Mouse (Mus musculus) gastrocnemius, postnatal 36 days (tissue): ENCODE measurements at regions not wholly inside any gene's neighbourhood (a gene's known extent, or its start where the extent isn't known, plus 50 kb on each side); places are given as distances from the start of the nearest gene placed in this dataset.

Experiments used
- DNase-seq, 2 experiments: peaks; one replicate each; pipeline ENCODE4 v3.0.0; 2022
- intact Hi-C: fragments of 180-260 bp; cut with DNase I; formaldehyde crosslinking; loops from one replicate; pipeline ENCODE4 v1.15.1; 2025

GRCm38 (mm10) chr13:57291737-57292490 lies 396.1 kb upstream of the Trpc7 start:
- DNase-seq, result no peak
- intact Hi-C loops, result no loop called here

DNA sequence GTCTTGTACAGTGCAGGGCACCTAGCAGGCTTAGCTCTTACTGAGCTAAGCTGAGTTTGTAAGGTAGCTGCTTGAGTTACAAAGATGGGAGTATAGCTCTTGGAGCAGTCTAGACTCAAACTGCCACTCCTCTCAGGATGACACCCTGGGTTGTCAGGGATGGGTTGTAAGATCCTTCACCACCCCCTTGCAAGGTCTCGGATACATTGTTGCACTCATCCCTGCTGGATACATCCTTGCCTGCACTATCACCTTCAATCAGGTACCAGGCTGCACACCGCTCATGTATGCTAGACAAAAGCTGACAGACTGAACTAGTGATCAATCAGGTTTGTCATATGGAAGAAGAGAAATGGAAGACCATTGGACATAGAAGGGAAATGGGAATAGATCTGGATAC lies 390.4 kb upstream of the Trpc7 start:
- no peak for DNase-seq
- intact Hi-C loops, result no loop called here

GRCm38 (mm10) chr13:57282816-57283215 lies 387.0 kb upstream of the Trpc7 start:
- intact Hi-C loops, result no loop called here
- no peak for DNase-seq

DNA sequence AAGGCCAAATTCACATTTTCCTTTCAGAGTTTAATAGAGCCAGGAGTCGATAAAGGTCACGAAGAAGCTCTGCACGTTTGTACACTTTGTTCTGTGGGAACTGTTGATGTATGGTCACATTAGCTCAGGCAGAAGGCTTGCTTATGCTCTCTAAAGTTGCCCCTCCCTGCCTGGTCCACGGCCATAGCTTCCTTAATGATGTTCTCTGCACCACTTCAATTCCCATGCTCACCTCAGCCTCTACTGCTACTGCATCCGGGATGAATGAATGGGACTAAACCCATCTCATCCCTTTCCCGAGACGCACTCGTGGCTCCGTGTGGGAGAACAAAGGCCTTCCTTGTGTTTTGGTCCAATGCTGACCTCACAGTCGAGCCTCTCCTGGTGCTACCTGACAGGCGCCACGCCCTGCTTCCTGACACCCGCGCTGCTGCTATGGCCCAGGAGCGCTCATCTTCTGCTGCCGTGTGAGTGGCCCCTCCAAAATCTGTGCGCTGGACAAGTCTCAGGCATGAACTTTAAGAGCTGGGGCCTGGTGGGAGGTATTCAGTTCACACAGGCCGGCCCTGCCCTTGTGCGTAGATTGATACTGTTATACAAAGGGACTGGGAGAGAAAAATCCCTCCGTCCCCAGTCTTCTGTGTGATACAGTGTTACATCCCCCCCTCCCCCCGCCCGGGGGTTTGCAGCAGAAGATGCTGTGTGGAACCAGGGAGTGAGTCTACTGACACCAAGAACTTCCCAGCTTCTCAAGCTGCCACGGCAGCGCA lies 386.3 kb upstream of the Trpc7 start:
- DNase-seq, result no peak
- intact Hi-C loops, result no loop called here

- DNase-seq, result no peak
- intact Hi-C loops, result no loop called here
Measured at GRCm38 (mm10) chr13:57281504-57281903, 385.7 kb upstream of the Trpc7 start.

GRCm38 (mm10) chr13:57278580-57278979 lies 382.8 kb upstream of the Trpc7 start:
- intact Hi-C loops, result no loop called here

GRCm38 (mm10) chr13:57277076-57277475 lies 381.3 kb upstream of the Trpc7 start:
- no peak for DNase-seq
- intact Hi-C loops, result no loop called here

More at GRCm38 (mm10) chr13:57278580-57278979, 382.8 kb upstream of the Trpc7 start:
- no peak for DNase-seq

- no peak for DNase-seq
- intact Hi-C loops, result no loop called here
Measured at GRCm38 (mm10) chr13:57275871-57276270, 380.1 kb upstream of the Trpc7 start.

GRCm38 (mm10) chr13:57273593-57273992 lies 377.8 kb upstream of the Trpc7 start:
- DNase-seq, result no peak
- intact Hi-C loops, result no loop called here

- intact Hi-C loops, result loop anchor here (10.0 kb wide), 1 partner anchor 795 kb away; no protein-coding TSS in a partner anchor
- DNase-seq, result no peak
Measured at GRCm38 (mm10) chr13:57269614-57270013, 373.8 kb upstream of the Trpc7 start.

DNA sequence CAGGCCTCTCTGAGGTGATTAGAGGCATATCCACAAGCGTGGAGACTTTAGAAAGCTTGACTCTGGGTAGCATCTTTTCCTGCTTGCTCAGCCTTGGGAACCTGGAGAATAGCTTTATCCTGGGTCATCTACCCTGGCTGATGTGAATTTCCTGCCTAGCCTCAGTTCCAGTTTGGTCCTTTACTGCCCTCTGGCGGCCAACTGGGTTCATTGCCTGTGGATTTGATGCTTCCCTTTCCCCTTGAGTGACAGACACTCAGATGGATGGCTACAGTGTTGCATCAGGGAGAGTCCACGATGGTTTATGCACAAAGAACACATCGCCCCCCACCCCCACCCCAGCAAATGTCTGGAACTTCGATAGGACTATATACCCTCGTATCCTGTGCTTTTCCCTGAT lies 364.1 kb upstream of the Trpc7 start:
- intact Hi-C loops, result loop anchor here (2.0 to 10.0 kb wide), 2 partner anchors 453 to 785 kb away; no protein-coding TSS in a partner anchor
- DNase-seq, result peak; percentile 45 to 62

DNA sequence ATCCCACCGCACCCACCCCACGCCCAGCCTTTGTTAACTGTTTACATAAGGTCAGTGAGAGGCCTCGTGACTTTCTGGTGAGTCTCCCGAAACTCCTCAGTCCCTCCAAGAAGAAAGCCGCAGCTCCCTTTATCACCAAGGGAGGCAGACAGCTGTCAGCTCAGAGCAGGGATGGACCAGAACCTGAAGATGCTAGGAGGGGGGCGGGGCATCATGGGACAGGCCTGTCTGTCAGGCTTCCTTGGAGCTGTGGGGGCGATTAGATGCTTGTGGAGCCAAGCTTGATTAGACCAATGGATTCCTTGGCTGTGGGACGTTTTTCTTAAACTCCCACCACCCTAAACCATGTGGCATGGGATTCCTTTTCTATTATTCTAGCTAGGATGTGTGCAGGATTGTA lies 363.7 kb upstream of the Trpc7 start:
- DNase-seq, result no peak
- intact Hi-C loops, result no loop called here

- intact Hi-C loops, result no loop called here
- DNase-seq, result no peak
Measured at GRCm38 (mm10) chr13:57255920-57256319, 360.1 kb upstream of the Trpc7 start.

- no peak for DNase-seq
- intact Hi-C loops, result no loop called here
Measured at GRCm38 (mm10) chr13:57249851-57250250, 354.1 kb upstream of the Trpc7 start.

- DNase-seq, result no peak
- intact Hi-C loops, result no loop called here
Measured at GRCm38 (mm10) chr13:57249401-57249800, 353.6 kb upstream of the Trpc7 start.

DNA sequence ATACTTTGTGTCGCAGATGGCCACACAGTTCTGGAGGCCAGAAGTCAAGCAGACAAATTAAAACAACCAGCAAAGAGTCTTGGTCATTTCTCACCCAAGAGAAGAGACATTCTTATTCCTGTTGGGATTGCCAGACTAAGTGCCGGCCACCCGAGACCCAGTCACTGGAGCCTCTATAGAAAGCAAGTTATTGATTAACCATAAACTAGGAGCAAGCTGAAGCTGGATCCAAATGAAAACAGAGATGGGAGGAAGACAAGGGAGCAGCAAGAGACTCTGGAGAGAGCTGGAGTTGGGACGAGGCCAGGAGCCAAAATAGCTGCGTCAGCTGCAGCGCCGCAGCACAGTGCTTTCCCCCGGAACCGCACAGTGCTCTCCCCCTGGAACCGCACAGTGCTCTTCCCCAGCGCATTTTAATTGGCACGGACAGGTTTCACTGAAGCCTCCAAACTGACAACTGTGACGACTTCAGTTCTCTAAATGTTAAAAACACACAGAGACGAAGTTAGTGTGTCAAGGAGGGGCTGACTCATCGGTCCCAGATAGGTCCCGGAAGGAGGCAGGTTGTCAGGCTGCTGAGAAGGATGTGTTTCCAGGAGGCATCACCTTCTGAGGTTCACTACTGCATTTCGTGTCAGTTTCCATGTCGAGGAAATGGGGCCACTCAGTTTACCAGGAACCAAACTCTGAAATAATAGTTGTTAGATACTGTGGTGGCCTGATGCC lies 350.6 kb upstream of the Trpc7 start:
- intact Hi-C loops, result no loop called here
- no peak for DNase-seq

- DNase-seq, result no peak
- intact Hi-C loops, result no loop called here
Measured at GRCm38 (mm10) chr13:57236917-57237316, 341.1 kb upstream of the Trpc7 start.

DNA sequence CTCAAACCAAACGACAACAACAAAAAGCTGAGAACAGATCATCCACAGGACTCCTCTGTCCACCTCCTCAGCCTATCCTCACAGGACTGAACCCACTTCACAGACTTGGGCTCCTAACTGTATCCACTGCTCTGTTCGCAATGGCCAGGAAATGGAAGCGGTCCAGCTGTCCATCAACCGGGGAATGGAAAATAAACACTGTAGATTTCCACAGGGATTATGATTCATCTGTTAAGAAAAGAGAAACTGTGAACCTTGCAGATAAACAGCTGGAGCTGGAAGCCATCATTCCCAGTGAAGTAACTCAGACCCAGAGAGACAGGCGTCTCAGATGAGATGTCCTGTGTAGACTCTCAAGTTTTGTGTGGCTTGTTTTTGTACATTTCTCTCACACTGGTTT lies 340.4 kb upstream of the Trpc7 start:
- intact Hi-C loops, result no loop called here
- DNase-seq, result no peak

- DNase-seq, result no peak
- intact Hi-C loops, result no loop called here
Measured at GRCm38 (mm10) chr13:57232906-57233305, 337.1 kb upstream of the Trpc7 start.

GRCm38 (mm10) chr13:57231666-57232065 lies 335.9 kb upstream of the Trpc7 start:
- peak in 1 of 2 experiments; percentile 21 for DNase-seq
- intact Hi-C loops, result no loop called here

DNA sequence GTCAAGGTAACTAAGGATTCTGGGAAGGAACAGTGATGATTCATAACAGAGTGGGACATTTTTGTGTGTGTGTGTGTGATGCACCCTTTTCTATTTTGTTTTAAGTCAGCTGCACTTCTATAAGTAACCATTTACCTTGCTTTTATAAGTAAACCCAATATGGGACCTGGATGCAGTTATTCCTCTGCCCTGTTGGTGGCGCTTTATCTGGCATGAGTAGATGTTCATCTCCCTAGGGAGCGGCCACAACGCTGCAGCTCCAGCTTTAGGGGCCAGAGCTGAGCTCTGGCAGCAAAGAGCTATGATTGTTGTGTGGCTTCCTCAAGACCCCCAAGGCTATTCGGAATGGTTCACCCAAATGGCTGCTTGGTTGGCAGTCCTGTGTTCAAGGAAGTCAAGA lies 334.5 kb upstream of the Trpc7 start:
- no peak for DNase-seq
- intact Hi-C loops, result no loop called here
